Mouse (Mus musculus) lung, embryonic 15.5 days (tissue): ENCODE results near the gene Thada. TPM values are rescaled to one million over a fixed set of nuclear protein-coding genes. Genes with fewer than 3 reads are reported as not detected.

Experiments
- ATAC-seq: fragments of 200-750 bp; cut with Nextera tagmentation; 2 replicates; pipeline ENCODE4 v1.8.0; 2017; ENCODE audit warnings: moderate number of reproducible peaks, borderline replicate concordance; ENCODE audit not compliant: low FRiP score, low TSS enrichment; ENCODE audit errors: extremely low read depth
- H3K27ac ChIP-seq: fragments of 300-500 bp; sonication (generic); 2 replicates; pipeline ENCODE4 v1.5.1; 2015; ENCODE audit warnings: moderate library complexity, mild to moderate bottlenecking, inconsistent platforms
- H3K27me3 ChIP-seq: fragments of 300-500 bp; sonication (generic); 2 replicates; pipeline ENCODE4 v1.6.1; 2015; ENCODE audit warnings: inconsistent platforms
- H3K36me3 ChIP-seq: fragments of 300-500 bp; sonication (generic); 2 replicates; pipeline ENCODE4 v1.6.1; 2015; ENCODE audit warnings: inconsistent platforms
- H3K4me1 ChIP-seq: fragments of 300-500 bp; sonication (generic); 2 replicates; pipeline ENCODE4 v1.6.1; 2015; ENCODE audit warnings: inconsistent platforms
- H3K4me2 ChIP-seq: fragments of 300-500 bp; sonication (generic); 2 replicates; pipeline ENCODE4 v1.6.1; 2015; ENCODE audit warnings: inconsistent platforms, mild to moderate bottlenecking, moderate library complexity
- H3K4me3 ChIP-seq: fragments of 300-500 bp; sonication (generic); 2 replicates; pipeline ENCODE4 v1.5.1; 2015; ENCODE audit warnings: mild to moderate bottlenecking, inconsistent platforms
- H3K9ac ChIP-seq: fragments of 300-500 bp; sonication (generic); 2 replicates; pipeline ENCODE4 v1.6.1; 2015; ENCODE audit warnings: inconsistent platforms
- H3K9me3 ChIP-seq: fragments of 300-500 bp; sonication (generic); 2 replicates; pipeline ENCODE4 v1.6.1; 2016; ENCODE audit warnings: inconsistent platforms
- WGBS: fragments of 180-500 bp; shearing (Covaris S2); methylation state at CpG from one replicate; pipeline ENCODE4 v1.1.7; 2015; 5-methylcytosine and 5-hydroxymethylcytosine counted together
- polyA plus RNA-seq: library from polyadenylated mRNA; unstranded; fragments of >200 nt; fragmentation: Nextera tagmentation; extraction: Ambion mirVana; gene quantifications from 2 replicates; pipeline ENCODE4 v1.2.1, GENCODE M21; 2015

The Thada gene
- polyA plus RNA-seq, 1 experiment from 2014 or later: 10.0 TPM

- peaks cover 15% of the 10 kb centered on the region; the same call in 1 of the 2 replicates for H3K36me3 ChIP-seq
- H3K27ac ChIP-seq: no peak overlapping the region
- 68% methylated on average over 6 of the region's 6 CpGs for WGBS
- H3K9me3 ChIP-seq: no peaks in the 10 kb centered on the region
- ATAC-seq: no peak
- no peaks in the 10 kb centered on the region for H3K27me3 ChIP-seq
- H3K4me1 ChIP-seq: no peaks in the 10 kb centered on the region
- H3K4me3 ChIP-seq: no peak overlapping the region
- no peak overlapping the region for H3K4me2 ChIP-seq
- no peak overlapping the region for H3K9ac ChIP-seq
These were observed 250.6 kb downstream of the Thada start for GRCm38 (mm10) chr17:84215264-84215960.

- H3K9ac ChIP-seq: no peak overlapping the region
- no peak overlapping the region for H3K27ac ChIP-seq
- H3K9me3 ChIP-seq: no peaks in the 10 kb centered on the region
- H3K4me2 ChIP-seq: no peak overlapping the region
- WGBS: 69% methylated on average over 3 of the region's 3 CpGs
- no peaks in the 10 kb centered on the region for H3K27me3 ChIP-seq
- no peak for ATAC-seq
- no peak overlapping the region for H3K4me3 ChIP-seq
- no peaks in the 10 kb centered on the region for H3K4me1 ChIP-seq
- peaks cover 9% of the 10 kb centered on the region; the same call in 1 of the 2 replicates for H3K36me3 ChIP-seq
These were observed 252.5 kb downstream of the Thada start for GRCm38 (mm10) chr17:84213464-84213863.

GRCm38 (mm10) chr17:84207611-84208010 lies 258.4 kb downstream of the Thada start:
- 90% methylated on average over 3 of the region's 3 CpGs for WGBS
- H3K27ac ChIP-seq: no peak overlapping the region

GRCm38 (mm10) chr17:84206239-84206638 lies 259.8 kb downstream of the Thada start:
- Histone ChIP-seq H3K4me1 (no peaks in the 10 kb centered on the region), H3K9ac (no peak overlapping the region), H3K27ac (no peak overlapping the region), H3K4me3 (no peak overlapping the region), H3K36me3 (peaks cover 13% of the 10 kb centered on the region; the same call in 1 of the 2 replicates), H3K4me2 (no peak overlapping the region), H3K9me3 (no peaks in the 10 kb centered on the region), H3K27me3 (no peaks in the 10 kb centered on the region)
- no peak for ATAC-seq
- 72% methylated on average over 3 of the region's 3 CpGs for WGBS

More at GRCm38 (mm10) chr17:84207611-84208010, 258.4 kb downstream of the Thada start:
- H3K9me3 ChIP-seq: no peaks in the 10 kb centered on the region
- H3K9ac ChIP-seq: no peak overlapping the region
- H3K4me2 ChIP-seq: no peak overlapping the region
- H3K36me3 ChIP-seq: peaks cover 20% of the 10 kb centered on the region; the same call in 1 of the 2 replicates
- no peak for ATAC-seq
- no peaks in the 10 kb centered on the region for H3K4me1 ChIP-seq
- H3K4me3 ChIP-seq: no peak overlapping the region
- no peaks in the 10 kb centered on the region for H3K27me3 ChIP-seq

GRCm38 (mm10) chr17:84204962-84205361 lies 261.0 kb downstream of the Thada start:
- Histone ChIP-seq H3K27ac (no peak overlapping the region), H3K9ac (no peak overlapping the region), H3K27me3 (no peaks in the 10 kb centered on the region), H3K4me3 (no peak overlapping the region), H3K4me1 (no peaks in the 10 kb centered on the region), H3K9me3 (no peaks in the 10 kb centered on the region), H3K4me2 (no peak overlapping the region), H3K36me3 (0 out of 2 replicates have a peak, but pooled peaks cover 11% of the 10 kb centered on the region)
- WGBS: 67% methylated on average over 5 of the region's 5 CpGs
- no peak for ATAC-seq

- H3K36me3 ChIP-seq: 0 out of 2 replicates have a peak, but pooled peaks cover 11% of the 10 kb centered on the region
- no peaks in the 10 kb centered on the region for H3K27me3 ChIP-seq
- H3K9me3 ChIP-seq: no peaks in the 10 kb centered on the region
- no peak overlapping the region for H3K4me3 ChIP-seq
- ATAC-seq: no peak
- no peaks in the 10 kb centered on the region for H3K4me1 ChIP-seq
- no peak overlapping the region for H3K4me2 ChIP-seq
- 77% methylated on average over 7 of the region's 7 CpGs for WGBS
- H3K27ac ChIP-seq: no peak overlapping the region
- no peak overlapping the region for H3K9ac ChIP-seq
These were observed 262.7 kb downstream of the Thada start for GRCm38 (mm10) chr17:84203340-84203739.

- Histone ChIP-seq H3K36me3 (0 out of 2 replicates have a peak, but pooled peaks cover 11% of the 10 kb centered on the region), H3K4me2 (no peak overlapping the region), H3K4me1 (0 out of 2 replicates have a peak, but pooled peaks cover 5% of the 10 kb centered on the region), H3K27me3 (no peaks in the 10 kb centered on the region), H3K27ac (no peak overlapping the region), H3K4me3 (no peak overlapping the region), H3K9ac (no peak overlapping the region), H3K9me3 (no peaks in the 10 kb centered on the region)
- ATAC-seq: no peak
- WGBS: 84% methylated on average over 5 of the region's 5 CpGs
These were observed 264.8 kb downstream of the Thada start for GRCm38 (mm10) chr17:84201183-84201582.

- Histone ChIP-seq H3K27me3 (no peaks in the 10 kb centered on the region), H3K4me2 (no peak overlapping the region), H3K27ac (no peak overlapping the region), H3K4me1 (0 out of 2 replicates have a peak, but pooled peaks cover 5% of the 10 kb centered on the region), H3K9ac (no peak overlapping the region), H3K36me3 (no peaks in the 10 kb centered on the region), H3K4me3 (no peak overlapping the region), H3K9me3 (no peaks in the 10 kb centered on the region)
- WGBS: 49% methylated on average over 4 of the region's 4 CpGs
- ATAC-seq: no peak
These were observed 268.1 kb downstream of the Thada start for GRCm38 (mm10) chr17:84197912-84198344.

GRCm38 (mm10) chr17:84196329-84196728 lies 269.7 kb downstream of the Thada start:
- ATAC-seq: no peak
- Histone ChIP-seq H3K4me1 (0 out of 2 replicates have a peak, but pooled peaks cover 5% of the 10 kb centered on the region), H3K27ac (no peak overlapping the region), H3K9ac (no peak overlapping the region), H3K27me3 (no peaks in the 10 kb centered on the region), H3K36me3 (0 out of 2 replicates have a peak, but pooled peaks cover 2% of the 10 kb centered on the region), H3K4me3 (no peak overlapping the region), H3K9me3 (no peaks in the 10 kb centered on the region), H3K4me2 (no peak overlapping the region)

GRCm38 (mm10) chr17:84195835-84196234 lies 270.2 kb downstream of the Thada start:
- no peak for ATAC-seq
- 88% methylated on average over 3 of the region's 3 CpGs for WGBS
- H3K36me3 ChIP-seq: 0 out of 2 replicates have a peak, but pooled peaks cover 2% of the 10 kb centered on the region
- H3K27me3 ChIP-seq: no peaks in the 10 kb centered on the region
- no peak overlapping the region for H3K4me3 ChIP-seq
- H3K4me2 ChIP-seq: no peak overlapping the region
- H3K9me3 ChIP-seq: no peaks in the 10 kb centered on the region
- H3K9ac ChIP-seq: no peak overlapping the region
- H3K27ac ChIP-seq: no peak overlapping the region
- peaks cover 5% of the 10 kb centered on the region; the same call in 1 of the 2 replicates for H3K4me1 ChIP-seq

GRCm38 (mm10) chr17:84195003-84195395 lies 271.0 kb downstream of the Thada start:
- 22% methylated on average over 4 of the region's 4 CpGs for WGBS
- H3K27me3 ChIP-seq: no peaks in the 10 kb centered on the region

GRCm38 (mm10) chr17:84194282-84195002 lies 271.6 kb downstream of the Thada start:
- Histone ChIP-seq H3K27me3 (no peaks in the 10 kb centered on the region), H3K4me3 (no peak overlapping the region), H3K9ac (no peak overlapping the region), H3K9me3 (no peaks in the 10 kb centered on the region), H3K4me2 (no peak overlapping the region), H3K4me1 (peaks cover 10% of the 10 kb centered on the region), H3K36me3 (0 out of 2 replicates have a peak, but pooled peaks cover 2% of the 10 kb centered on the region), H3K27ac (no peak overlapping the region)
- 71% methylated on average over 4 of the region's 4 CpGs for WGBS
- no peak for ATAC-seq

More at GRCm38 (mm10) chr17:84195003-84195395, 271.0 kb downstream of the Thada start:
- no peak overlapping the region for H3K4me2 ChIP-seq
- H3K4me1 ChIP-seq: peaks cover 7% of the 10 kb centered on the region; the same call in 1 of the 2 replicates
- H3K4me3 ChIP-seq: no peak overlapping the region
- no peaks in the 10 kb centered on the region for H3K9me3 ChIP-seq
- H3K36me3 ChIP-seq: 0 out of 2 replicates have a peak, but pooled peaks cover 2% of the 10 kb centered on the region
- no peak overlapping the region for H3K27ac ChIP-seq
- no peak overlapping the region for H3K9ac ChIP-seq
- no peak for ATAC-seq
